Mouse (Mus musculus): ENCODE results near the gene Coro1a. TPM values are rescaled to one million over a fixed set of nuclear protein-coding genes. Genes with fewer than 3 reads are reported as not detected.
A peak's percentile ranks its signal among the peaks of the same experiment; 100 is the strongest.
"Not testable (repeated sequence)": the region's sequence is repeated elsewhere in the genome, so short reads cannot be mapped to it uniquely, and the experiment has no call there.

Coro1a gene
- 12.0 and 78.1 TPM in 2 replicates for total RNA-seq (2021)
- long read RNA-seq, experiment 1, transcript Coro1a-201 (11 exons, 1,660 nt) = major isoform, 20 of 31 reads
- long read RNA-seq, experiment 1, partial matches to known transcripts = 3 of 31 reads
- long read RNA-seq, experiment 1, other reads (novel, unspliced or antisense) = 7 of 31 reads
- long read RNA-seq, experiment 2, transcript Coro1a-201 (11 exons, 1,660 nt) = major isoform, 6 of 13 reads
- long read RNA-seq, experiment 2, partial matches to known transcripts = 4 of 13 reads
- long read RNA-seq, experiment 2, other reads (novel, unspliced or antisense) = 3 of 13 reads

- no peak for DNase-seq
These were observed at the start of gene Coro1a for GRCm38 (mm10) chr7:126707442-126708174. Gene Coro1a, minus strand, starts transcription at chr7:126707787.

DNA sequence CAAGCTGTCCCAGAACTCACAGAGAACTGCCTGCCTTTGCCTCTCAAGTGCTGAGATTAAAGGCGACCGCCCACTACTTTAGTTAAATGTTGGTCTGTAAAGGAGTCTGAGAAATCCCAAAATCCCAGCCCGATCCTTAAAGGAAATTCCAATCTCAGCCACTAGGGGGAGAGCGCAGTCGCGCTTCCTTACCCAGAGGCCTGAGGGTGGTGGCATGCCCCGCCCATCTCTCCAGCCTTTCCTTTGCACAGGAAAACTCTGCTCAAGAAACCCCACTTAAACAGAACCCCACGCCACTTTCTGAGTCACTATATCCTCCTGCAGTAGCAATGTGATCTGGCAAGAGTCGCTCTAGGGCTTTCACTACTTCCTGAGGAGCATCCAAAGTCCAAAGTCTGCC lies 47.3 kb upstream of the Coro1a start:
- peak; percentile 87 for DNase-seq

DNA sequence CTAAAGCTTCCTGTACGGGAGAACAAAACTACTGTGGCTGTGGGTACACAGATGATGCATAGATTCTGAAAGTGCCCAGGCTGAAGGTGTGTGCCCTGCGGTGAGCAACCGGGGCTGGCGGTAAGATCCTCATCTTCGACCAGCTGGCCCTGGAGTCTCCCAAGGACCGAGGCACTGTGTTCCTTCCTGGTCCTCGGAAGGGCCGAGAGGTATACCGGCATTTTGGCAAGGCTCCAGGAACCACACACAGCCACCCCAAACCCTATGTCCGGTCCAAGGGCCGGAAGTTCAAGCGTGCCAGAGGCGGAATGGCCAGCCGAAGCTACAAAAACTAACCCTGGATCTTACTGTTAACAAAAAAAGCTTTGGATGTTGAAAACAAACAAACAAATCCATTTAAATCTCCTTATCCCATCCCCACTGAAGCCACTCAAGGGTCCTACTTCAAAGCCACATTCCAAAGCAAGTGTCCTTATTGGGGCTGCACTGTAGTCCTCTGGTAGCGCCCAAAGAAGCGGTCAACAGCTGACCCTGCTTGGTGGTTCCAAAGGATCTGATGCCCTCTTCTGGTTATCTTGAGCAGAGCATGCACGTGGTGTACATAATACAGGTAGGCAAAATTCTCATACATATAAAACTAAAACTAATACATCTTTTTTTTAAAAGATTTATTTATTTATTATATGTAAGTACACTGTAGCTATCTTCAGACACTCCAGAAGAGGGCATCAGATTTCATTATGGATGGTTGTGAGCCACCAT lies 42.2 kb upstream of the Coro1a start:
- DNase-seq = no peak

- no peak for DNase-seq
These were observed 41.2 kb upstream of the Coro1a start for GRCm38 (mm10) chr7:126748824-126749223.

GRCm38 (mm10) chr7:126746798-126747197 lies 39.2 kb upstream of the Coro1a start:
- DNase-seq = no peak

DNA sequence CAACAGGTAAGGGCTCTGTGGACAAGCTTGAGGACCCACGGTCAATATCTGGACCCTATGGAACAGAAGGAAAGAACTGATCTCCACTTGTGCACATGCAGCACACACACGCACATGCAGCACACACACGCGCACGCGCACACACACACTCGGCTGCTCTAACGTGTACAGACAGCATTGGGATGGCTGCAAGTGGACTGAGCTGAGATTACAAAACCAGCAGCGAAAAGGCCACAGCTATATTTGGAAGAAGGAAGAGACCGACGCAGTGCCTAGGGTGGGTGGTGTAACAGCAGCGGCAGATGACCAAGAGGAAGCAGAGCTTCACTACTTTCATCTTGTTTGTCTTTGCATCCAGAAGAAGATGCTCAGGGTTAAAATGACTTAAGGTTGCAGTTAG lies 38.5 kb upstream of the Coro1a start:
- DNase-seq = no peak

GRCm38 (mm10) chr7:126741964-126742482 lies 34.4 kb upstream of the Coro1a start:
- DNase-seq = no peak

DNA sequence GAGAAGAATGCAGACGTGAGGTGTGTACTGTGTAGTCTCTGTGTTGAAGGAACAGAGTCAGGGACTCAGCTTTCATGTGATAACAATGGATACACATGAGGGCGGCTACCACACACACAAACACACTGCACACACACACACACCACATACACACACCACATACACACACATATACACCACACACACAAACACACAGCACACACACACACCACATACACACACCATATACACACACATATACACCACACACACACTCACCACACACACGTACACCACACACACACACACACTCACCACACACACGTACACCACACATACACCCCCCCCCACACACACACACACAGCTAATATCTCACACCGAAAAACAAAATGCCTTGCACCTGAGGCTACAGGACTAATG lies 33.9 kb upstream of the Coro1a start:
- no peak for DNase-seq

DNA sequence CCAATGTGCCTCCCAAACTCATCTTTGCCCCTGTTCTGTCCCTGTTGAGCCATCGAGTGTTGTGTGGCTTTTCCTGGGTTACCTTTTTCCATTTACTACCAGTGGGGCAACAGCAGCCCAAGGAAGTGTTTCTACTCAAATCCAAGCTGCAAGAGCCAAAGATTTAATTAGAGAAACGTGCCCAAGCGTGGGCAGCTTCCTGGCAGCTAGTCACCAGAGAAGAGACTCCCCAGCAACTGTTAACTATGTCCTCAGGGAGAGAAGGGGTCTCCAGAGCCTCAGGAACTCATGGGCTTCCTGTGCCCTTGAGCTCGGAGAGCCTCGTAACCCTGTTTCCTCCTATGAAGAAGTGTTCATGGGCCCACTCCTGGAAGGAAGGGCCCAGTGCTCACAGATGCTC lies 33.4 kb upstream of the Coro1a start:
- DNase-seq = no peak

GRCm38 (mm10) chr7:126740132-126740735 lies 32.6 kb upstream of the Coro1a start:
- no peak for DNase-seq

DNA sequence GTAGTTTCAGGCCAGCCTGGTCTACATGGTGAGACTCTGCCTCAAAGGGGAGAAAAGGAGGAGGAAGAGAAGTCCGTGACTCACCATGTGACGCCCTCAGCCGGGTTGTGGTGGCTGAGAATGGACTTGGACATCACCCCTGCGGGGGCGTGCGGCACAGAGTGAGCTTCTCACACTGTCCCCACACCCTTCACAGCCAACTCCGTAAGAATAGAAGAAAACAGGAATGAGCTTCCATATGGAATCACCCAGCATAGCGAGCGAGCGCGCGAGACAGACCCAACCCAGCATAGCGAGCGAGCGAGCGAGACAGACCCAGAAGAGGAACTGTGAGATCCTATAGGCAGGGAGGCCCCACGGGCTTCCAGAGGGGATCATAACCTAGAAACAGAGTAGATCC lies 32.0 kb upstream of the Coro1a start:
- DNase-seq = no peak

DNA sequence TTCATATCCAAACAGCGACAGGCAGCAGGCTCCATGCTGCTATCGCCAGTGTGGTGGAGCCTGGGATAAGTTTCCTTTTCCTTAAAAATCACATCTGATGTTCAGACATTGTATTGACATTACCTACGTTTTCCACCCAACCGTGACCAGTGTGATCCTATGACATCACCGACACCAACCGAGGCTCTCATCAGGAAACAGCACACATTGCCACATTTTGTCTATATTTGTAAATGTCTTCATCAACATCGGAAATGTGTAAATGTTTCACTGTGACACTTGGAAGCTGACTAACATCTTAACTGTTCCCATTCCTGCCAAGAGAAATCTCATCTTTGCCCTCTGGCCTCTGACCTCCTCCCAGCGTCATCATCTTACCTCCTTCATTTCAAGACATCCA lies 28.5 kb upstream of the Coro1a start:
- no peak for DNase-seq

- DNase-seq = not testable (repeated sequence)
These were observed 22.7 kb upstream of the Coro1a start for GRCm38 (mm10) chr7:126730256-126730789.

DNA sequence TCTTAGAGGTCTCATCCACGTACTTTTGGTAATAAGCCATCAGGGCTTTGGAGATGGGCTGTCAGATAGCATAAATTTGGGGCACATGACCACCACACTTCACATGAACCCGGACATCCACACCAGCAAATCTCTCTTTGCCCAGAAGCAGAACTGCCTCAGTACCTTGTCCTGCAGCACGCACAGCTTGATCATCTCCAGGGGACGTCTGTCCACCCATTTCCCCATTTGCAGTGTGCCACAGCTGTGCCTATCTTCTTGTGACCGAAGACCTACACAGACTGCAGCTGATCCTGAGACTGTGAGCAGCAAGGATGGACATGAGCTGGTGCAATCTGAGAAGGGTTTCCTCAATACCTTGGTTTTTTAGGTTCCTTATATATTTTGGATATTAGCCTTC lies 18.1 kb upstream of the Coro1a start:
- DNase-seq = no peak

GRCm38 (mm10) chr7:126725077-126725476 lies 17.5 kb upstream of the Coro1a start:
- no peak for DNase-seq

- DNase-seq = no peak
These were observed 14.0 kb upstream of the Coro1a start for GRCm38 (mm10) chr7:126721635-126722034.

DNA sequence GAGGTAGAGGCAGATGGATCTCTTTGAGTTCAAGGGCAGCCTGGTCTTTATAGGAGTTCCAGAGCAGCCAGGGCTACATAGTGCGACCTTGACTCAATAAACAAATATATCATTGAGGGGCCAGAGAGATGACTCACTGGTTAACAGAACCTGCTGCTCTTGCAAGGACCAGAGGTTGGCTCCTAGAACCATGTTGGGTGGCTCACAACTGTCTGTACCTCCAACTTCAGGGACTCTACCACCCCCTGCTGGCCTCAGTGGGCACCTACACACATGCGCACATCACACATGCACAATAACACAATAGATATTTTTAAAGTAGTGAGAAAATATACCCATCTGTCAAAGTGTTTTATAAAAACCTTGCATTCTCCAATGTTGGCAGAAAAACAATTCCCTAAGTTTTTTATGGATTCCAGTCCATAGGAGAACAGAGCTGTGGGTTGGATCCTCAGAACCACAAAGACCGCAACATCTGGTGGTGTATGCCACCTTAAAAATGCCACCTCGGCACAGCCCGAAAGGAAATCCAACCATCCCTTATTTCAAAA lies 11.3 kb upstream of the Coro1a start:
- no peak for DNase-seq

DNA sequence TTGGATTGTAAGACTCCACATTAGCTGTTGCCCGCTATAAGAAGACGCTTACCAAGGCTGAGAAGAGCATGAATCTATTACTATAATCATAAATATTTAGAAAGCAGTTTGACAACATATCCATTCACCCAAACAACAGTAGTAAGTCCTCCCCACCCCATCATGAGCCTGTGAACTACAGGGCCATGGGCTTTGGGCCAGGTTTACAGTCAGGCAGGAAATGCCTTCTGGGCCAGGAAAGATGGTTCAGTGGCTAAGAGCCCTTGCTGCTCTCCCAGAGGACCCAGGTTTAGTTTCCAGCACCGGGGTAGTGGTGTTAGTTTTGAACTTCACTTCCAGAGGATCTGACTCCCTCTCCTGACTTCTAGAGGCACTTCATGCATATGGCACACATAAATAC lies 10.0 kb upstream of the Coro1a start:
- DNase-seq = no peak

- no peak for DNase-seq
These were observed 8.1 kb upstream of the Coro1a start for GRCm38 (mm10) chr7:126715679-126716078.

DNA sequence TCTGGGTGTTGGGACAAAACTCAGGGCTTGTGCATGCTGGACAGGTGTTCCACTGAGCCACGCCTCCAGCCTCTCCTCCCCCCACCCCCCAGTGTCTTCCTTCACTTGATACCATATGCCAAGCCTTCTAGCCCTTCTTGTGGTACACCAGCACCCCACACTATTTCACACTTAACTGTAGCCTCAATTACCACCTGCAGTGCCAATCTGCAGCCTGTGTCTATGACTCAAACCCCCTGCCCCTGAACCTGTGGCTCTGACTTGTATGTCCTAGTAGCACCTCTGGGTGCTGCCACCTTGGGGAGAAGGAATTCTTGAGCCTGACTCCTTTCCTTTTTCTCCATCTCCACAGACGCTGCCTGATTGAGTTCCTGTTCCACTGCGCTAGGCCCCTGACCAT lies 4.3 kb upstream of the Coro1a start:
- DNase-seq = no peak

DNA sequence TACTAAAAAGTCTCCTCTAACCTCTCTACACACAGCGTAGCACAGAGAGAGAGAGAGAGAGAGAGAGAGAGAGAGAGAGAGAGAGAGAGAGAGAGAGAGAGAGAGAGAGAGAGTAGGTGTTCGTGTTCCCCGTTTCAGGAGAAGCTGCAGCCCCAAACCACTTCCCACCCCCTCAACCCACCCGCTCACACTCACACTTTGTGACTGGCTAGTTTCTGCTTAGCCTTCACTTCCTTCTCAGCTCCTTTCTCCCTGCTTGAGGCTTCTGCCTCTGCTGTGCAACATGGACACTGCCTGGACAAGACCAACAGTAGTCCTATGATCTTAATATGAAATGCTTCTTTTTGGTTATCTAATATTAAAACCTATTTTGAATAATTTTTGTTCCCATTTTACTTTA lies 2.7 kb upstream of the Coro1a start:
- no peak for DNase-seq
